Mouse (Mus musculus) stomach, embryonic 14.5 days (tissue): Measurements from ENCODE around the gene Ryr3. TPM values are rescaled to one million over a fixed set of nuclear protein-coding genes. Genes with fewer than 3 reads are reported as not detected.

Experiments used
- ATAC-seq: fragments of 200-750 bp; cut with Nextera tagmentation; 2 replicates; pipeline ENCODE4 v1.8.0; 2017; ENCODE audit warnings: low read depth, moderate TSS enrichment; ENCODE audit not compliant: insufficient number of reproducible peaks, insufficient read depth, low FRiP score
- H3K27ac ChIP-seq: fragments of 300-500 bp; sonication (generic); 2 replicates; pipeline ENCODE4 v1.5.1; 2014; ENCODE audit warnings: mild to moderate bottlenecking, low read length, moderate library complexity, mixed read lengths
- H3K27me3 ChIP-seq: fragments of 300-500 bp; sonication (generic); 2 replicates; pipeline ENCODE4 v1.6.1; 2014; ENCODE audit warnings: low read length, control low read depth, mixed read lengths; ENCODE audit not compliant: control insufficient read depth, insufficient read depth
- H3K36me3 ChIP-seq: fragments of 300-500 bp; sonication (generic); 2 replicates; pipeline ENCODE4 v1.6.1; 2014; ENCODE audit warnings: mild to moderate bottlenecking, control low read depth, low read length, moderate library complexity, mixed read lengths; ENCODE audit not compliant: control insufficient read depth, insufficient read depth
- H3K4me1 ChIP-seq: fragments of 300-500 bp; sonication (generic); 2 replicates; pipeline ENCODE4 v1.6.1; 2014; ENCODE audit warnings: low read length, control low read depth, mixed read lengths; ENCODE audit not compliant: control insufficient read depth, insufficient read depth
- H3K4me2 ChIP-seq: fragments of 300-500 bp; sonication (generic); replicated peaks from 2 replicates; pipeline ENCODE4 v1.6.1; 2014; ENCODE audit warnings: low read depth, low read length, control low read depth
- H3K4me3 ChIP-seq: fragments of 300-500 bp; sonication (generic); 2 replicates; pipeline ENCODE4 v1.5.1; 2014; ENCODE audit warnings: low read depth, low read length, control low read depth
- H3K9ac ChIP-seq: fragments of 300-500 bp; sonication (generic); replicated peaks from 2 replicates; pipeline ENCODE4 v1.6.1; 2014; ENCODE audit warnings: low read depth, mild to moderate bottlenecking, control low read depth, low read length, moderate library complexity, mixed read lengths
- H3K9me3 ChIP-seq: fragments of 300-500 bp; sonication (generic); 2 replicates; pipeline ENCODE4 v1.6.1; 2016; ENCODE audit warnings: low read depth, low read length, control low read depth; ENCODE audit not compliant: control insufficient read depth
- WGBS: fragments of 180-500 bp; shearing (Covaris S2); extraction: QIAGEN DNeasy Blood & Tissue Kit; methylation state at CpG from one replicate; pipeline ENCODE4 v1.1.7; 2014; 5-methylcytosine and 5-hydroxymethylcytosine counted together
- polyA plus RNA-seq: library from polyadenylated mRNA; unstranded; fragments of >200 nt; fragmentation: Nextera tagmentation; extraction: Ambion mirVana; gene quantifications from 2 replicates; pipeline ENCODE4 v1.2.1, GENCODE M21; 2014

The Ryr3 gene
- polyA plus RNA-seq, result 7.8 and 10.8 TPM in 2 replicates

GRCm38 (mm10) chr2:113216746-113217461 is at the start of gene Ryr3:
Gene Ryr3, minus strand, starts transcription at chr2:113217096.
- H3K9me3 ChIP-seq, result no peaks in the 10 kb centered on the region
- H3K9ac ChIP-seq, result peak within 1 kb of the TSS; percentile 36; the same call in 1 of the 2 replicates
- WGBS, result under 1% methylated on average over 70 of the region's 72 CpGs
- no peaks in the 10 kb centered on the region for H3K4me1 ChIP-seq
- no peak within 1 kb of the TSS for H3K27ac ChIP-seq
- H3K36me3 ChIP-seq, result no peaks in the 10 kb centered on the region
- H3K4me3 ChIP-seq, result peak within 1 kb of the TSS; percentile 45
- ATAC-seq, result peak; percentile 91
- peaks cover 5% of the 10 kb centered on the region; the same call in 1 of the 2 replicates for H3K27me3 ChIP-seq
- H3K4me2 ChIP-seq, result peak within 1 kb of the TSS; percentile 82

GRCm38 (mm10) chr2:113238871-113239270 is 22.0 kb upstream of the Ryr3 start:
- no peak overlapping the region for H3K4me3 ChIP-seq
- no peak for ATAC-seq
- H3K4me1 ChIP-seq, result no peaks in the 10 kb centered on the region
- H3K9ac ChIP-seq, result no peak overlapping the region
- no peaks in the 10 kb centered on the region for H3K36me3 ChIP-seq
- no peak overlapping the region for H3K4me2 ChIP-seq
- WGBS, result 62% methylated on average over 5 of the region's 5 CpGs
- H3K27me3 ChIP-seq, result no peaks in the 10 kb centered on the region
- no peak overlapping the region for H3K27ac ChIP-seq
- no peaks in the 10 kb centered on the region for H3K9me3 ChIP-seq

- no peaks in the 10 kb centered on the region for H3K27me3 ChIP-seq
- H3K36me3 ChIP-seq, result no peaks in the 10 kb centered on the region
- H3K27ac ChIP-seq, result no peak overlapping the region
- no peak overlapping the region for H3K4me3 ChIP-seq
- no peak for ATAC-seq
- no peak overlapping the region for H3K9ac ChIP-seq
- no peaks in the 10 kb centered on the region for H3K4me1 ChIP-seq
- H3K9me3 ChIP-seq, result no peaks in the 10 kb centered on the region
- 61% methylated on average over 1 of the region's 1 CpGs for WGBS
- no peak overlapping the region for H3K4me2 ChIP-seq
Observed at GRCm38 (mm10) chr2:113236993-113237392, 20.1 kb upstream of the Ryr3 start.

GRCm38 (mm10) chr2:113234559-113234958 is 17.7 kb upstream of the Ryr3 start:
- H3K4me2 ChIP-seq, result no peak overlapping the region
- no peak overlapping the region for H3K4me3 ChIP-seq
- H3K27me3 ChIP-seq, result no peaks in the 10 kb centered on the region
- no peaks in the 10 kb centered on the region for H3K4me1 ChIP-seq
- H3K27ac ChIP-seq, result no peak overlapping the region
- ATAC-seq, result no peak
- no peaks in the 10 kb centered on the region for H3K9me3 ChIP-seq
- 18% methylated on average over 3 of the region's 3 CpGs for WGBS
- no peak overlapping the region for H3K9ac ChIP-seq
- no peaks in the 10 kb centered on the region for H3K36me3 ChIP-seq

- Histone ChIP-seq H3K4me1 (no peaks in the 10 kb centered on the region), H3K27ac (no peak overlapping the region), H3K36me3 (no peaks in the 10 kb centered on the region), H3K9me3 (no peaks in the 10 kb centered on the region), H3K4me3 (no peak overlapping the region), H3K4me2 (no peak overlapping the region), H3K9ac (no peak overlapping the region), H3K27me3 (no peaks in the 10 kb centered on the region)
- 56% methylated on average over 3 of the region's 3 CpGs for WGBS
- ATAC-seq, result no peak
Observed at GRCm38 (mm10) chr2:113233356-113233755, 16.5 kb upstream of the Ryr3 start.

GRCm38 (mm10) chr2:113216105-113216745 is 671 bp downstream of the Ryr3 start:
- H3K4me2 ChIP-seq, result peak overlapping the region; percentile 82
- peak overlapping the region; percentile 36; the same call in 1 of the 2 replicates for H3K9ac ChIP-seq
- peak overlapping the region; percentile 45 for H3K4me3 ChIP-seq
- H3K4me1 ChIP-seq, result no peaks in the 10 kb centered on the region
- 5% methylated on average over 23 of the region's 23 CpGs for WGBS
- ATAC-seq, result no peak
- H3K27me3 ChIP-seq, result peaks cover 5% of the 10 kb centered on the region; the same call in 1 of the 2 replicates
- no peaks in the 10 kb centered on the region for H3K9me3 ChIP-seq
- no peaks in the 10 kb centered on the region for H3K36me3 ChIP-seq
- no peak overlapping the region for H3K27ac ChIP-seq

- no peak for ATAC-seq
- H3K27me3 ChIP-seq, result no peaks in the 10 kb centered on the region; the same call in 1 of the 2 replicates
- H3K27ac ChIP-seq, result no peak overlapping the region
- H3K9ac ChIP-seq, result no peak overlapping the region
- H3K4me1 ChIP-seq, result no peaks in the 10 kb centered on the region
- no peaks in the 10 kb centered on the region for H3K36me3 ChIP-seq
- H3K9me3 ChIP-seq, result no peaks in the 10 kb centered on the region
- no peak overlapping the region for H3K4me3 ChIP-seq
- no peak overlapping the region for H3K4me2 ChIP-seq
- WGBS, result 79% methylated on average over 3 of the region's 3 CpGs
Observed at GRCm38 (mm10) chr2:113210023-113210422, 6.9 kb downstream of the Ryr3 start.

- Histone ChIP-seq H3K4me1 (no peaks in the 10 kb centered on the region), H3K27ac (no peak overlapping the region), H3K27me3 (no peaks in the 10 kb centered on the region; the same call in 1 of the 2 replicates), H3K36me3 (no peaks in the 10 kb centered on the region), H3K4me2 (no peak overlapping the region), H3K9ac (no peak overlapping the region), H3K4me3 (no peak overlapping the region), H3K9me3 (no peaks in the 10 kb centered on the region)
- 75% methylated on average over 9 of the region's 9 CpGs for WGBS
- no peak for ATAC-seq
Observed at GRCm38 (mm10) chr2:113209263-113209662, 7.6 kb downstream of the Ryr3 start.
